Mouse (Mus musculus) embryonic facial prominence, embryonic 15.5 days (tissue): ENCODE data around the gene Ablim1. TPM values are rescaled to one million over a fixed set of nuclear protein-coding genes. Genes with fewer than 3 reads are reported as not detected.

Experiments
- ATAC-seq: fragments of 200-750 bp; cut with Nextera tagmentation; 2 replicates; pipeline ENCODE4 v1.8.0; 2017; ENCODE audit warnings: low read depth, moderate TSS enrichment; ENCODE audit not compliant: insufficient number of reproducible peaks, low FRiP score, low TSS enrichment
- H3K27ac ChIP-seq: fragments of 300-500 bp; sonication (generic); replicated peaks from 2 replicates; pipeline ENCODE4 v1.5.1; 2015; ENCODE audit warnings: mild to moderate bottlenecking, inconsistent platforms
- H3K27me3 ChIP-seq: fragments of 300-500 bp; sonication (generic); 2 replicates; pipeline ENCODE4 v1.6.1; 2015; ENCODE audit warnings: inconsistent platforms
- H3K36me3 ChIP-seq: fragments of 300-500 bp; sonication (generic); 2 replicates; pipeline ENCODE4 v1.6.1; 2015; ENCODE audit warnings: mild to moderate bottlenecking, inconsistent platforms
- H3K4me1 ChIP-seq: fragments of 300-500 bp; sonication (generic); 2 replicates; pipeline ENCODE4 v1.6.1; 2015; ENCODE audit warnings: inconsistent platforms
- H3K4me2 ChIP-seq: fragments of 300-500 bp; sonication (generic); replicated peaks from 2 replicates; pipeline ENCODE4 v1.6.1; 2015; ENCODE audit warnings: mild to moderate bottlenecking, inconsistent platforms
- H3K4me3 ChIP-seq: fragments of 300-500 bp; sonication (generic); replicated peaks from 2 replicates; pipeline ENCODE4 v1.5.1; 2015; ENCODE audit warnings: mild to moderate bottlenecking, inconsistent platforms
- H3K9ac ChIP-seq: fragments of 300-500 bp; sonication (generic); 2 replicates; pipeline ENCODE4 v1.6.1; 2015; ENCODE audit warnings: inconsistent platforms
- H3K9me3 ChIP-seq: fragments of 300-500 bp; sonication (generic); replicated peaks from 2 replicates; pipeline ENCODE4 v1.6.1; 2016; ENCODE audit warnings: inconsistent platforms
- WGBS: fragments of 180-500 bp; shearing (Covaris S2); methylation state at CpG from one replicate; pipeline ENCODE4 v1.1.7; 2015; 5-methylcytosine and 5-hydroxymethylcytosine counted together
- polyA plus RNA-seq: library from polyadenylated mRNA; unstranded; fragments of >200 nt; fragmentation: Nextera tagmentation; extraction: Ambion mirVana; gene quantifications from 2 replicates; pipeline ENCODE4 v1.2.1, GENCODE M21; 2015

The Ablim1 gene
- polyA plus RNA-seq, 1 experiment from 2014 or later: 71.3 TPM

DNA sequence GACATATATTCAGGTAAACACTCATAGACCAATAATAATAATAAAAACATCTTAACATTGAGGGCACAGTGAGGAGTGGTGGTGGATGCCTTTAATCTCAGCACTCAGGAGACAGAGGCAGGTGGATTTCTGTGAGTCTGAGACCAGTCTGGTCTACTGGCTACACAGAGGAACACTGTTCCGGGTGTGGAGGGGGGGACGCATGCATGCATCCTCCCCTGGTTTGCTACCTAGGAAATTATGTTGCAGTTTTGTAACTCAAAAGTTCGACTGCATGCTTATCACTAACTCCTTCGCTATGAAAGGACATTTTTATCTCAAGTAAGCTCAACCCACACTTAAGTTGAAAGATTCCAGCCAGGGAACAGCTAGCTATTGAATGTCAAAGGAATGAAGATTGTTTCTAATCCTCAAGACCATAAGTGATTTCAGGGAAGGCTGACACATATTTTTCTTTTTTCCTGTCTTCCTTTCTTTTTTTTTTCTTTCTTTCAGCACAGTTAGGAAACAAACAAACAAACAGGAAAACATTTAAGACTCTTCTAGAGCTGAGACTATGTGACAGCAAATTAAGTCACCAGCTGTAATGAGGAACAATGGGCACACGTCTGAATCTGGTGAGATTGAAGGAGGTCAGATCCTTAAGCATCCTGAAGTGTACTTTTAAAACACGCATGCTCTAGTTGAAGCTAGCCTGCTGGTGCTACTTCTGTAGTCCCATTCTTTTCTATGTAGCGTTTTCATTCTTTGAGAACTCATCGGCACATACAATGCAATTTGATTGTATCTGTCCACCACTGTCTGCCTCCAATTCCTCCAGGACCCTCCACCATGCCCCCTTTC, 26.4 kb upstream of the Ablim1 start:
- 71% methylated on average over 8 of the region's 8 CpGs for WGBS
- Histone ChIP-seq H3K27me3 (no peaks in the 10 kb centered on the region), H3K9ac (no peak overlapping the region), H3K27ac (no peak overlapping the region), H3K36me3 (no peaks in the 10 kb centered on the region), H3K9me3 (0 out of 2 replicates have a peak, but pooled peaks cover 1% of the 10 kb centered on the region), H3K4me3 (no peak overlapping the region), H3K4me1 (no peaks in the 10 kb centered on the region), H3K4me2 (no peak overlapping the region)
- ATAC-seq: no peak

- ATAC-seq: no peak
- H3K9me3 ChIP-seq: no peaks in the 10 kb centered on the region
- 69% methylated on average over 13 of the region's 13 CpGs for WGBS
- no peaks in the 10 kb centered on the region for H3K4me1 ChIP-seq
- H3K4me3 ChIP-seq: no peak overlapping the region
- no peaks in the 10 kb centered on the region for H3K27me3 ChIP-seq
- no peaks in the 10 kb centered on the region for H3K36me3 ChIP-seq
- H3K9ac ChIP-seq: no peak overlapping the region
- H3K4me2 ChIP-seq: no peak overlapping the region
- H3K27ac ChIP-seq: no peak overlapping the region
Measured at GRCm38 (mm10) chr19:57339281-57339864, 24.7 kb upstream of the Ablim1 start.

DNA sequence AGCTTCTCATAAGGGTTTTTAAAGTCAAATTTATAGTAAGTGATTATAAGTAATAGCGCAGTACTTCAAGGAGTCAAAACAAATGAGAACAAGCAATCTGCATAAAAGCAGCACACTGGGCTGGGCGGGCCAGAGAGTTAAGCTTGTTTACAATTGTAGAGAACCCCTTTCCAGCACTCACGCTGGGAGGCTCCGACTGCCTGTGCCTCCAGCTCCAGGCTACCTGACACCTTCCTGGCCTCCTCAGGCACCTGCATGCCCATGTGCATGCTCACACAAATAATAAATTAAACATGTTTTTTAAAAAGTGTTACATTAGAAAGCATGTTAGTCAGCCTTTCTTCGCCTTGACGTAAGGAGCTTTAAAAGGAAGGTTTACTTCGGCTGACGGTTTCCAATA, 20.4 kb upstream of the Ablim1 start:
- H3K36me3 ChIP-seq: no peaks in the 10 kb centered on the region

GRCm38 (mm10) chr19:57333356-57333755, 18.6 kb upstream of the Ablim1 start:
- ATAC-seq: no peak

More for the DNA sequence above, 20.4 kb upstream of the Ablim1 start:
- H3K4me3 ChIP-seq: no peak overlapping the region
- no peaks in the 10 kb centered on the region for H3K27me3 ChIP-seq
- no peak overlapping the region for H3K9ac ChIP-seq
- 48% methylated on average over 8 of the region's 8 CpGs for WGBS
- H3K9me3 ChIP-seq: no peaks in the 10 kb centered on the region
- H3K4me2 ChIP-seq: no peak overlapping the region
- no peak for ATAC-seq
- no peak overlapping the region for H3K27ac ChIP-seq
- H3K4me1 ChIP-seq: no peaks in the 10 kb centered on the region

GRCm38 (mm10) chr19:57331237-57331636, 16.5 kb upstream of the Ablim1 start:
- no peak for ATAC-seq
- H3K27ac ChIP-seq: no peak overlapping the region
- H3K4me1 ChIP-seq: no peaks in the 10 kb centered on the region
- no peak overlapping the region for H3K4me2 ChIP-seq
- no peak overlapping the region for H3K4me3 ChIP-seq
- no peaks in the 10 kb centered on the region for H3K9me3 ChIP-seq
- no peaks in the 10 kb centered on the region for H3K36me3 ChIP-seq
- 81% methylated on average over 6 of the region's 6 CpGs for WGBS
- H3K9ac ChIP-seq: no peak overlapping the region
- H3K27me3 ChIP-seq: no peaks in the 10 kb centered on the region

More at GRCm38 (mm10) chr19:57333356-57333755, 18.6 kb upstream of the Ablim1 start:
- Histone ChIP-seq H3K4me3 (no peak overlapping the region), H3K9ac (no peak overlapping the region), H3K4me1 (no peaks in the 10 kb centered on the region), H3K27me3 (no peaks in the 10 kb centered on the region), H3K9me3 (no peaks in the 10 kb centered on the region), H3K4me2 (no peak overlapping the region), H3K36me3 (no peaks in the 10 kb centered on the region), H3K27ac (no peak overlapping the region)
- WGBS: 89% methylated on average over 4 of the region's 4 CpGs

DNA sequence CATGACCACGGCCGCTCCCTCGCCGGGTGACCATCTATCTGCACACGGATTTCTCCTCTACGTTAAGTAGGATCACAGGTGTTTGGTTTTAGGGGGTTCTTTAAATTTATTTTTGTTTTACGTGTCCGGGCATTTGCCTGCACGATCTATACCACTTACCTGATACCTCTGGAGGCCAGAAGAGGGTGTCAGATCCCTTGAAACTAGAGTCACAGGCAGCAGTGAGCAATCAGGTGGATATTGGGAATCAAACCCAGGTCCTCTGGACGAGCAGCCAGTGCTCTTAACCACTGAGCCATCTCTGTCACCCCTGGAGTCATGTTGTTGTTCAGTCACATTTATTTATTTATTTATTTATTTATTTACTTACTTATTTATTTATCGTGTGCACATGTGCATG, 15.6 kb upstream of the Ablim1 start:
- no peak for ATAC-seq
- WGBS: 73% methylated on average over 11 of the region's 11 CpGs
- Histone ChIP-seq H3K36me3 (no peaks in the 10 kb centered on the region), H3K4me1 (no peaks in the 10 kb centered on the region), H3K4me3 (no peak overlapping the region), H3K4me2 (no peak overlapping the region), H3K27ac (no peak overlapping the region), H3K9ac (no peak overlapping the region), H3K9me3 (no peaks in the 10 kb centered on the region), H3K27me3 (no peaks in the 10 kb centered on the region)

DNA sequence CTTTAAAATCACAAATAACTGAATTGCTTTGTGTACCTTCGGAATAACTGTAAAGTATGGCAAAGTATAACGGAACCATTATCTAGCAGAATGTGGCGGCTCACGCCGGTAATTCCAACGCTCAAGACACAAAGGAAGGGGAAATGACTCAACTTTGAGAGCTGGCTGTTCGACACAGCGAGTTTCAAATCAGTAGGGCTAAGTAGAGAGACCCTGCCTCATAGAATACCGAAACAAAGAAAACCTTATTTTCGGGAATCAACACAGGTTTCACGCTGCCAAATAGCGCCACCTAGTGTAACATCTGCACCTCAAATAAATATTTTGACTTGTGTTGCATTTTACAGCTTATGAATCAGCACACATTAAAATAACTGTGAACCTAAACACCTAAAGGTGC, 14.1 kb upstream of the Ablim1 start:
- WGBS: 59% methylated on average over 12 of the region's 12 CpGs
- no peaks in the 10 kb centered on the region for H3K27me3 ChIP-seq

DNA sequence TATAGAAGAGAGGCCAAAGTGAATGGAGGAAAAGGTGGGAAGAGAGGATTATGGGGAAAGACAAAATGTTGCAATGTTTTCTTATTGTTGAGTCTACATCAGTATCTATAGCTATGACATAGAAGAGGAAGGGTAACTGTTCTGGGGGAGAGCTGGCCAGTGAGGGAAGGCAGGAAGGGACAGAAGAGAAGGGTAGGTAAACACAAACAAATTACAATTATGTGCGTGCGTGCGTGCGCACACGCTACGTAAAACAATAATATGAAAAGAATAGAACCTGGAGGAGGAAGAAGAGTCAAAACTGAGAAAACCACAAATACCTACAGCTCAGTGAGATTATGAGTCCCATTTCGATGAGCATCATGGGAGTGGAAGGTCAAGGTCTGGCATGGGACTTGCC, 13.6 kb upstream of the Ablim1 start:
- 99% methylated on average over 7 of the region's 7 CpGs for WGBS
- H3K4me3 ChIP-seq: no peak overlapping the region
- ATAC-seq: no peak
- H3K4me2 ChIP-seq: no peak overlapping the region
- no peak overlapping the region for H3K27ac ChIP-seq
- no peaks in the 10 kb centered on the region for H3K36me3 ChIP-seq
- H3K9ac ChIP-seq: no peak overlapping the region
- H3K4me1 ChIP-seq: no peaks in the 10 kb centered on the region
- no peaks in the 10 kb centered on the region for H3K27me3 ChIP-seq
- H3K9me3 ChIP-seq: no peaks in the 10 kb centered on the region

More for the DNA sequence above, 14.1 kb upstream of the Ablim1 start:
- Histone ChIP-seq H3K4me3 (no peak overlapping the region), H3K9me3 (no peaks in the 10 kb centered on the region), H3K36me3 (no peaks in the 10 kb centered on the region), H3K27ac (no peak overlapping the region), H3K4me2 (no peak overlapping the region), H3K4me1 (no peaks in the 10 kb centered on the region), H3K9ac (no peak overlapping the region)
- no peak for ATAC-seq

GRCm38 (mm10) chr19:57327679-57328078, 13.0 kb upstream of the Ablim1 start:
- H3K4me2 ChIP-seq: no peak overlapping the region
- no peaks in the 10 kb centered on the region for H3K27me3 ChIP-seq
- H3K9ac ChIP-seq: no peak overlapping the region
- H3K4me1 ChIP-seq: no peaks in the 10 kb centered on the region
- no peak for ATAC-seq
- H3K4me3 ChIP-seq: no peak overlapping the region
- H3K36me3 ChIP-seq: no peaks in the 10 kb centered on the region
- no peak overlapping the region for H3K27ac ChIP-seq
- no peaks in the 10 kb centered on the region for H3K9me3 ChIP-seq

DNA sequence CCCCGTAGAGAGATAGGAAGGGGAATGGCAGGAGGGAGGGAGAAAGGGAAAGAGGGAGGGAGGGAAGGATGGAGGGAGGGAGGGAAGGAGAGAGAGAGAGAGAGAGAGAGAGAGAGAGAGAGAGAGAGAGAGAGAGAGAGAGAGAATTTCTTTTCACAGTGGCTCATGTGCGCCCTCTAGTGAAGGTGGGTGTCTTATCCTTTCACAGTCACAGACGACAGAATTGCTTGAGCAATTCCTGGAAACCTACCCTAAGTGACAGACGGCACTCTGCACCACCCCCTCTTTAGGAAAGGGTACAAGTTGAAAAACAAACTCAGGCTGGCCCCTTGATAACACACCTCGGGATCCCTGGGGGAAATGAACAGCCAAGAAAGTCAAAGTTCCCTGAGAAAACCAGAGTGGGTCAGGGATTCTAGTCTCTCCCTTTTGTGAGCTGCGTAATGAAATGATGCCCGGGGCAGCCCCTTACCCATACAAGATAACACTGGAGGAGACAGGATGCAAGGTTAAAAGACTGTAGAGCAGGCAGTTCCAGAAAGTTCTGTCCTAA, 11.1 kb upstream of the Ablim1 start:
- H3K4me3 ChIP-seq: no peak overlapping the region
- H3K9me3 ChIP-seq: no peaks in the 10 kb centered on the region
- H3K4me1 ChIP-seq: no peaks in the 10 kb centered on the region
- H3K27me3 ChIP-seq: no peaks in the 10 kb centered on the region
- H3K9ac ChIP-seq: no peak overlapping the region
- no peak for ATAC-seq
- no peak overlapping the region for H3K4me2 ChIP-seq
- no peaks in the 10 kb centered on the region for H3K36me3 ChIP-seq
- H3K27ac ChIP-seq: no peak overlapping the region
- WGBS: 27% methylated on average over 7 of the region's 7 CpGs

- Histone ChIP-seq H3K9ac (no peak overlapping the region), H3K4me1 (no peaks in the 10 kb centered on the region), H3K27me3 (no peaks in the 10 kb centered on the region), H3K4me2 (no peak overlapping the region), H3K36me3 (no peaks in the 10 kb centered on the region), H3K9me3 (no peaks in the 10 kb centered on the region), H3K27ac (no peak overlapping the region), H3K4me3 (no peak overlapping the region)
- WGBS: 73% methylated on average over 8 of the region's 8 CpGs
- no peak for ATAC-seq
Measured at GRCm38 (mm10) chr19:57323087-57323486, 8.4 kb upstream of the Ablim1 start.
